Mouse (Mus musculus) heart, embryonic 16.5 days (tissue): Measurements from ENCODE around the gene Pla2g3. TPM values are rescaled to one million over a fixed set of nuclear protein-coding genes. Genes with fewer than 3 reads are reported as not detected.
A peak's percentile ranks its signal among the peaks of the same experiment; 100 is the strongest.

Experiments
- ATAC-seq: fragments of 200-750 bp; cut with Nextera tagmentation; replicated peaks from 2 replicates; pipeline ENCODE4 v1.8.0; 2017; ENCODE audit warnings: moderate number of reproducible peaks; ENCODE audit not compliant: insufficient read depth, low FRiP score; ENCODE audit errors: extremely low read depth
- H3K27ac ChIP-seq: fragments of 300-500 bp; sonication (generic); 2 replicates; pipeline ENCODE4 v1.5.1; 2014; ENCODE audit warnings: mild to moderate bottlenecking, low read length, control low read depth, moderate library complexity
- H3K27me3 ChIP-seq: fragments of 300-500 bp; sonication (generic); 2 replicates; pipeline ENCODE4 v1.6.1; 2014; ENCODE audit warnings: low read length, mixed read lengths; ENCODE audit not compliant: control insufficient read depth, insufficient read depth
- H3K36me3 ChIP-seq: fragments of 300-500 bp; sonication (generic); 2 replicates; pipeline ENCODE4 v1.6.1; 2014; ENCODE audit not compliant: control insufficient read depth, insufficient read depth
- H3K4me1 ChIP-seq: fragments of 300-500 bp; sonication (generic); 2 replicates; pipeline ENCODE4 v1.6.1; 2014; ENCODE audit warnings: low read length, mixed read lengths; ENCODE audit not compliant: control insufficient read depth, insufficient read depth
- H3K4me2 ChIP-seq: fragments of 300-500 bp; sonication (generic); 2 replicates; pipeline ENCODE4 v1.6.1; 2014; ENCODE audit warnings: low read depth, mild to moderate bottlenecking, control low read depth, low read length
- H3K4me3 ChIP-seq: fragments of 300-500 bp; sonication (generic); 2 replicates; pipeline ENCODE4 v1.5.1; 2014; ENCODE audit warnings: mild to moderate bottlenecking, control low read depth, low read length
- H3K9ac ChIP-seq: fragments of 300-500 bp; sonication (generic); 2 replicates; pipeline ENCODE4 v1.6.1; 2014; ENCODE audit warnings: low read length, control low read depth
- H3K9me3 ChIP-seq: fragments of 300-500 bp; sonication (generic); replicated peaks from 2 replicates; pipeline ENCODE4 v1.6.1; 2016; ENCODE audit warnings: low read length; ENCODE audit not compliant: control insufficient read depth
- WGBS: fragments of 180-500 bp; shearing (Covaris S2); extraction: QIAGEN DNeasy Blood & Tissue Kit; methylation state at CpG from one replicate; pipeline ENCODE4 v1.1.7; 2014; 5-methylcytosine and 5-hydroxymethylcytosine counted together
- polyA plus RNA-seq: library from polyadenylated mRNA; unstranded; fragments of >200 nt; fragmentation: Nextera tagmentation; extraction: Ambion mirVana; gene quantifications from 2 replicates; pipeline ENCODE4 v1.2.1, GENCODE M21; 2015

Pla2g3 gene
- polyA plus RNA-seq: 0.20 and 0.22 TPM in 2 replicates

DNA sequence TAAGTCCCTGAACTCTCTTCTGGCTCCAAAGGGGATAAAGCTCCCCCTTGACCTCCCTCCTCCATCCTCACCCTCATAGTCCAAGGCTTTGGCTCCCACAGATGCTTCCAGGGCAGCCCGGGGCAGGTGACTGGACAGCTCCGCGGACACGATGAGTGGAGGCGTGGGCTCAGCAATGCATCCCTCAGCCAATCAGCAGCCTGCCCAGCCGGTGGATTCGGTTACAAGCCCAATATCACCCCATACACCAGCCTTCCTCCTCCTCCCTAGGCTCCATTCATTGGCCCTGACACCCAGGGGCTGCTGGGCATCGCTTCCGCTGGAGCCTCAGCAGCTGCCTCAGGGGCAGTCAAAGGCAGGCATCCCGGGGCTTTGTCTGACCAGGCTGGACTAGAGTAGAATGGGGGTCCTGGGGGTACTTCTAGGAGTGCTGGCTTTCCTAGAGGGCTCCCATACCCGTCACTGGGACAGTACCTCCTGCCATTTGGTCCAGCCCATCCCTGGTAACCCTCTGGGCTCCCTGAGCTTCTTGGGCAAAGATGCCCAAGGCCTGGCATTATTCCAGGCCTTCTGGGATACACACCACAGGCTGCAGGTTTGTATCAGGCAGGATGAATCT, at the start of gene Pla2g3:
Gene Pla2g3 (plus strand): TSS at position 333 of the 619 bp plus-strand sequence.
- WGBS: 40% methylated on average over 11 of the region's 11 CpGs
- Histone ChIP-seq H3K9me3 (no peaks in the 10 kb centered on the region), H3K4me1 (peaks cover 2% of the 10 kb centered on the region; the same call in 1 of the 2 replicates), H3K27ac (no peak within 1 kb of the TSS), H3K9ac (no peak within 1 kb of the TSS), H3K36me3 (no peaks in the 10 kb centered on the region), H3K4me2 (no peak within 1 kb of the TSS), H3K27me3 (no peaks in the 10 kb centered on the region), H3K4me3 (no peak within 1 kb of the TSS)
- no peak for ATAC-seq

GRCm38 (mm10) chr11:3441696-3442443, 46.2 kb upstream of the Pla2g3 start:
- Histone ChIP-seq H3K36me3 (no peaks in the 10 kb centered on the region), H3K4me1 (peaks cover 15% of the 10 kb centered on the region), H3K4me2 (no peak overlapping the region), H3K9ac (no peak overlapping the region), H3K27ac (peak overlapping the region; percentile 73), H3K9me3 (no peaks in the 10 kb centered on the region), H3K4me3 (no peak overlapping the region), H3K27me3 (no peaks in the 10 kb centered on the region)
- ATAC-seq: peak; percentile 66; the same call in 1 of the 2 replicates

GRCm38 (mm10) chr11:3442677-3443076, 45.4 kb upstream of the Pla2g3 start:
- Histone ChIP-seq H3K36me3 (no peaks in the 10 kb centered on the region), H3K4me3 (no peak overlapping the region), H3K9ac (no peak overlapping the region), H3K27me3 (no peaks in the 10 kb centered on the region), H3K27ac (no peak overlapping the region), H3K9me3 (no peaks in the 10 kb centered on the region), H3K4me1 (peaks cover 15% of the 10 kb centered on the region), H3K4me2 (no peak overlapping the region)
- WGBS: 75% methylated on average over 4 of the region's 4 CpGs
- ATAC-seq: no peak

DNA sequence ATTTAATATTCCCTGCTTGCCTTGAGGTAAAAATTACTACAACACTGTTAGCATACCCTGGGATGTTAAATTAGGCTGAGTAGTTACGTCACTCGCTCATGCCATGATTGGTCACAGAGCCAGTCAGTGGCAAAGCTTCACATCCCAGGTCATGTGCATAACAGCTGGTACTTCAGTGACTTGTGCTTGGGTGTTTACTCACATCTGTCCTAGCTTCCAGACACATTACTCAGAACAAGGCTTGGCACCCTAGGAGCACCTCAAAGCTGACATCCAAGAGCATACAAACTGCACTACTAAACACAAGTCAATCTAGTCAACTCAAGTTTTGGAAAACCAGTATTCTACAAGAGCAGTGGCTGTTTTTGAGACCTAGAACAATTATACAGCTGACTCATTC, 45.0 kb upstream of the Pla2g3 start:
- Histone ChIP-seq H3K27ac (no peak overlapping the region), H3K36me3 (no peaks in the 10 kb centered on the region), H3K9me3 (no peaks in the 10 kb centered on the region), H3K4me1 (peaks cover 15% of the 10 kb centered on the region), H3K4me3 (no peak overlapping the region), H3K27me3 (no peaks in the 10 kb centered on the region), H3K9ac (no peak overlapping the region), H3K4me2 (no peak overlapping the region)
- WGBS: 88% methylated on average over 2 of the region's 2 CpGs
- ATAC-seq: no peak

GRCm38 (mm10) chr11:3444875-3445274, 43.2 kb upstream of the Pla2g3 start:
- ATAC-seq: no peak
- Histone ChIP-seq H3K9me3 (no peaks in the 10 kb centered on the region), H3K4me1 (peaks cover 15% of the 10 kb centered on the region), H3K36me3 (no peaks in the 10 kb centered on the region), H3K27me3 (no peaks in the 10 kb centered on the region), H3K9ac (no peak overlapping the region), H3K27ac (no peak overlapping the region), H3K4me2 (no peak overlapping the region), H3K4me3 (no peak overlapping the region)
- WGBS: 50% methylated on average over 8 of the region's 8 CpGs

DNA sequence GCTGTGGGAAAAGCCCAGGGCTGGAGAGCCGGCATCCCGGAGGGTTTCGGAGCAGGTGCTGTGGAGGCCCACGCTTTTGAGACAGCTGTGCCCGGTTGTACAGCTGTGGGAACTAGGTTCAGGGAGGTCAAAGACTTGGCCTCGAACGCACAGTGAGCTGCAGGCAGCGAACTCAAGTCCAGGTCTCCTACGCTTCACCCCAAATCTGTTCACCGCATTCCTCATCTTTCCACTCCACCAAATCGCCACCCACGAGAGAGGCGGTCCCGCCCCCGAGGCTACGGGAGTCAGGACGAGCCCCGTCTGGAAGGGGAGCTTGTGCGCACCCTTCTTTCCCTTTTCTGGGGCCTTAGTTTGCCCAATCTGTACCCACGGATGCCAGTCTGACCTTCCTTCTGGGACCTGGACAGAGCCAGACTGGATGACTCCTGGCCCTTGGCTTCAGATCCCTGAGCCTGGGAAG, 36.4 kb upstream of the Pla2g3 start:
- Histone ChIP-seq H3K4me2 (peak overlapping the region; percentile 74), H3K9me3 (no peaks in the 10 kb centered on the region), H3K4me1 (peaks cover 14% of the 10 kb centered on the region), H3K4me3 (peak overlapping the region; percentile 69), H3K27ac (peak overlapping the region; percentile 87), H3K9ac (peak overlapping the region; percentile 81), H3K27me3 (no peaks in the 10 kb centered on the region), H3K36me3 (no peaks in the 10 kb centered on the region)
- peak; percentile 12; the same call in 1 of the 2 replicates for ATAC-seq
- WGBS: 0% methylated on average over 20 of the region's 20 CpGs

DNA sequence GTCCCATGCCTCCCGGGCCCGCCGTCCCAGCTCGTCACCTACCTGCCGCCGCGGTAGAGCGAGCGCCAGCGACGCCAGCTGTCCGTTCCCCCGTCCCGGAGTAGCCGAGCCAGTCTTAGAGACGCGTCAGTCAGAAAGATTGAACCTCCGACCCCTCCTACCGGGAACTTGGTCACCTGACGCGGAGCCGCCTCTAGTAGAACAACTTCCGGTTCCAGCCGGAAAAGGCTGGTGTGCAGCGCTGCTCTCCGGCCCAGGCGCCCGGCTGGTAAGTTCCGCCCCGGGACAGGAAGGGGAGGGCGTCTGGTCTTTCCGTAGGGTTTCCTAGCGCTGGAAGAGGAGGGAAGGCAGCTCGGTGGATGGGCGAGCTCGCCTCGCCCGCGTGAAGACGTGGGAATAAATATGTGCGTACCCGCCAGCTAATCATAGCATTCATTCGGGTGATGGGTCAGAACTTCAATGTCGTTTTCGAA, 35.9 kb upstream of the Pla2g3 start, which contains the start of gene Rnf185:
Gene Rnf185 (minus strand): TSS at position 197 of the 473 bp plus-strand sequence.
- no peaks in the 10 kb centered on the region for H3K27me3 ChIP-seq
- H3K4me2 ChIP-seq: peak within 1 kb of the TSS; percentile 74
- WGBS: 0% methylated on average over 45 of the region's 45 CpGs
- H3K4me3 ChIP-seq: peak within 1 kb of the TSS; percentile 69
- no peaks in the 10 kb centered on the region for H3K36me3 ChIP-seq
- peaks cover 14% of the 10 kb centered on the region for H3K4me1 ChIP-seq
- peak; percentile 97 for ATAC-seq
- H3K9me3 ChIP-seq: no peaks in the 10 kb centered on the region
- H3K9ac ChIP-seq: peak within 1 kb of the TSS; percentile 81
- H3K27ac ChIP-seq: peak within 1 kb of the TSS; percentile 87

DNA sequence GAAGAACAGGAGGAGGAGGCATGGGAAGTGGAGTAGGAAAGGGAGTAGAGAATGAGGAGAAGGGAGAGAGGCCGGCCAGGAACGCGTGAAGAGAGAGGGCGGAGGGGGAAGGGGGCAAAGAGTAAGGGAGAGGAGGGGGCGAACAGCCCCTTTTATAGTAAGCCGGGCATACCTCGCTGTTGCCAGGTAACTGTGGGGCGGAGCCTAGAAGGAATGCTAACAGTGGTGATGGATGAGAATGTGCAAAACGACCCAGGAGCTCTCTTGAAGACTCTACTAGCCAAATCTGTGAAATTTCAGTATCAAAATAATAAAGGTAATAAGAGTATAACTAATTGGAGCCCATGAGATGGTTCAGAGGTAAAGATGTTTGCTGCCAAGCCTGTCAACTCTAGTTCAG, 35.3 kb upstream of the Pla2g3 start:
- WGBS: under 1% methylated on average over 9 of the region's 9 CpGs
- H3K27ac ChIP-seq: peak overlapping the region; percentile 87
- peak overlapping the region; percentile 74 for H3K4me2 ChIP-seq
- ATAC-seq: peak; percentile 4; the same call in 1 of the 2 replicates
- no peaks in the 10 kb centered on the region for H3K36me3 ChIP-seq
- peaks cover 14% of the 10 kb centered on the region for H3K4me1 ChIP-seq
- H3K4me3 ChIP-seq: peak overlapping the region; percentile 69
- no peaks in the 10 kb centered on the region for H3K27me3 ChIP-seq
- no peaks in the 10 kb centered on the region for H3K9me3 ChIP-seq
- peak overlapping the region; percentile 81 for H3K9ac ChIP-seq

GRCm38 (mm10) chr11:3453467-3453866, 34.6 kb upstream of the Pla2g3 start:
- H3K4me3 ChIP-seq: peak overlapping the region; percentile 6; the same call in 1 of the 2 replicates
- no peak overlapping the region for H3K9ac ChIP-seq
- H3K4me2 ChIP-seq: peak overlapping the region; percentile 74
- no peak overlapping the region for H3K27ac ChIP-seq
- WGBS: 56% methylated on average over 6 of the region's 6 CpGs
- peaks cover 14% of the 10 kb centered on the region for H3K4me1 ChIP-seq
- ATAC-seq: no peak
- H3K9me3 ChIP-seq: no peaks in the 10 kb centered on the region
- H3K27me3 ChIP-seq: no peaks in the 10 kb centered on the region
- H3K36me3 ChIP-seq: no peaks in the 10 kb centered on the region
